Mouse (Mus musculus) left cerebral cortex, postnatal 36 days (tissue): ENCODE data around the gene Spata13. TPM values are rescaled to one million over a fixed set of nuclear protein-coding genes. Genes with fewer than 3 reads are reported as not detected.

Experiments used
- DNase-seq, 2 experiments: peaks; one replicate each; pipeline ENCODE4 v3.0.0; 2021 to 2022; ENCODE audit warnings: low spot score in 2 of 2, mixed read lengths in 1 of 2
- intact Hi-C: fragments of 180-260 bp; cut with DNase I; formaldehyde crosslinking; loops from one replicate; pipeline ENCODE4 v1.15.1; 2025
- total RNA-seq, 2 experiments: library from RNA; stranded (reverse); gene quantifications; 2 replicates each; pipeline ENCODE4 v1.2.3; 2021

The Spata13 gene
- total RNA-seq, 2 experiments from 2014 or later = 10.4 to 20.6 TPM

DNA sequence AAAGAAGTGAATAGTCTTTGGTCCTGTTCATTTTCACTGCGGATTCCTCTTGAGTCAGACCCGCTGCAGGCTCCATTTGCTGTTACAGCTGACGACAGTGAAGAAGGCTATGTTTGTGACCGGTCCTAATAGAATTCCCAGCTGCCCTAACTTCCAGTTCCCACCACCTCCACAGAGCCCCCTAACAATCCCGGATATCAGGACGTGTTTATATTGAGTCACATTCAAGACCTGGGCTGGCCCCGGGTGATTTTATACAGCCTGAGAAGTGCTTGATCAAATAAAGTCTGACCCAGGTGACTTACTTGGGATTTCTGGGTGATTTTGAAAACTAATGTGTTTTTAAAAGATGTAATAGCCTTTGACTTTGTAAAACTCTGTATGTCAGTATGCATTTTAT lies 129.0 kb downstream of the Spata13 start:
- intact Hi-C loops = no loop called here
- no peak for DNase-seq

DNA sequence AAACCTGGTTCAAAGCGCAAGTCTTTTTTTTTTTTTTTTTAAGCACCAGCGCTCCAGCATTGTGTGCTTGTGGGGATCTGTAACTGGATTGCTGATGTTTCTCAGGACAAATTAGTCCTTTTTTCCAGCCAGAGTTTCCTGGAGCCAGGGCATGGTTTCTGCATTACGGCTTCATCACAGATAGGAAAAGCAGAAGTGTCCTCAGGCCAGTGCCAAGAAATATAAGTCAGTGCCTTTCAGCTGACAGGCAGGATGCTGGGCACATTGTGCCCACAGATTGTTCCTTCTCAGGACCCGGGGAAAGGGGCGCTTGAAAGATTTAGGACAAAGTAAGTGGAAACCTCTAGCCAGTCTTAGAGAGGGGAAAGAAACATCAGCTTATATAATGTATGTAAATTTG lies 129.9 kb downstream of the Spata13 start:
- DNase-seq = no peak
- intact Hi-C loops = no loop called here

DNA sequence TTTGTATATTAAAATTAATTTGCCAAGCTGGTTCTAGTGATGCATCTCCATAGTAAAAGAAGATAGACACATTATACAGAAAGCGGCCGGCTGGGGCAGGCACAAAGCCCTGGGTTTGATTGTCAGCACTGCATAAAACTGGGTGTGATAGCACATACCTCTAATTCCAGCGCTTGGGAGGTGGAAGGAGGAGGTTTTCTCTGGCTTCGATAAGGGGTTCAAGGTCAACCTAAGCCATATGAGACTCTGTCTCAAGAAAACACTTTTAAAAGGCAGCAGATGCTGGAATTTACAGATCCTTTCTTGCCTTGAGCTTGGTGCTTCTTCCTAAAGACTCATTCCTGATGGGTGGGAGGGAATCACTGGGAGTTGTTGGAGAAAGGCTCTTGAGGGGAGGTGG lies 130.7 kb downstream of the Spata13 start:
- no peak for DNase-seq
- intact Hi-C loops = no loop called here

DNA sequence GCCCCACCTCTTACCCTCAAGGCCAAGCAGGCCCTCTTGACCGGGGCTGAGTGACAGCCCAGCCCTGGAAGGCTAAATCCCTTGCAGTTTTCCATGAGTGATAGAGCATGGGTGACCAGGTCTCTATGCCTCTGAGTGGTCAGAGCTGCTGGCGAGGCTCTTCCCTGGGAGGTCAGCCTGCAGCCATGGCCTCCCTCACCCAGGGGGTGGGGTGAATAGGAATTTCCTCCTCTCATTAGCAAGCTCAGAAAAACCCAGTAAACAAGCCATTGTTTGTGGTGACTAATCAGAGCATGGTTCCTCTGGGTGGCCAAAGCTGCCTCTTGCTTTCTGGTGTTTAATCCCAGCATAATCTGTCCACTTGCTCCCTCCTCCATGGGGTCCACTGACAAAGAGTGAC lies 131.2 kb downstream of the Spata13 start:
- intact Hi-C loops = no loop called here
- DNase-seq = no peak

DNA sequence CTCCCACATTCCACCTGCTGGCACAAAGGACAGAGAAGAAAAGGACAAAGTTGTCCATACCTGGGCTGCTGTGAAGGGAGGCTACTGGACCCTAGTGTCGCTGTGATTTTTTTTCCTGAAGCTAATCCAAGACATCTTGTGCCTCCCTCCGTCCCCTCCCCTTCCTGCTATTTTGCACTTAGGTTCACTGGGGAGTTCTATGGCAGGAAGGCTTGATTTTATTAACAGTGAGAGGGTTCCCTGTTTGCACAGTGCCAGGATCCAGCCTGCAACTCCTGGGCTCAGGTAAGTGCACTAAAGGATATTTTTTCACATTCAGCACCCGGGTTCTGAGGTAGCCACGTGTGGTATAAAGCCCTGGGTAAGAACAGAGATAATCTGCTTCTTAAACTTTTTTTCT lies 134.1 kb downstream of the Spata13 start, which contains the start of gene C1qtnf9:
Gene C1qtnf9, plus strand, starts transcription at position 251 of the 400 bp plus-strand sequence.
- intact Hi-C loops = no loop called here
- DNase-seq = no peak

DNA sequence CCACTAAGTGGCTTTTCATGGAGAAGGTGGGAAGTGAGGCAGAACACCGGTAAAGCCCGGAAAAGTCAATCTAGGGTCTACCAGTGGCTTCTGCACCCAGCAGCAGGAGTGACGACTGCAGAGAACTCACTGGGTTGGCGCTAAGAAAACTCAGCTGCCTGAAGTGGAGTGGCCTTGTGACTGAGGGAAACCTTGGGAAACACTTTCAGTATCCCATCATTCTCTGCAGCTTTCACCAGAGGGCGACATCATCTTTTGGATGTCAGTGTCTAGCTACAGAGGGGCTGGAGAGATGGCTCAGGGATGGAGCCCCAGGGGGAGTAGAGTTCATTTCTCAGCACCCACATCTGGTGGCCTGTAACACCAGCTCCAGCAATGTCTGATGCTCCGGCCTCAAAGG lies 135.5 kb downstream of the Spata13 start:
- intact Hi-C loops = no loop called here
- no peak for DNase-seq

DNA sequence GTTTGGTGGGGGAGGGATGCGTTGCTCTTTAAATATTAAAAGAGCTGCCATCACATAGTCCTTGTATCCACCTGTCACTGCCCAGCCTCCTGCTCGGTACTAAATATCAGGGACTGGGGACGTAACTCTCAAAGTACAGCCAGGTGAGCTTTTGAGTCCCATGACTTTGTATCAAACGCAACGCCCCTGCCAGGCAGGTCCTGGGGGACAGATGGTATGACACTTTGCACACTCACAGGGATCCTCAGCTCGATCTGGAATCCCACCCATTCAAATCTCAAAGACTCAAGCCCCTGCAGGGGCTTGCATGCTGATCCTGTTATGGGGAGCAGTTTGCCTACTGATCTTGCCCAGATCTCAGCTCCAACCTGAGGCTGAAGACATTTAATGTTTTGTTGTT lies 136.8 kb downstream of the Spata13 start:
- intact Hi-C loops = loop anchor here (5.0 kb wide), 2 partner anchors 58 to 258 kb away; no protein-coding TSS in a partner anchor
- no peak for DNase-seq

DNA sequence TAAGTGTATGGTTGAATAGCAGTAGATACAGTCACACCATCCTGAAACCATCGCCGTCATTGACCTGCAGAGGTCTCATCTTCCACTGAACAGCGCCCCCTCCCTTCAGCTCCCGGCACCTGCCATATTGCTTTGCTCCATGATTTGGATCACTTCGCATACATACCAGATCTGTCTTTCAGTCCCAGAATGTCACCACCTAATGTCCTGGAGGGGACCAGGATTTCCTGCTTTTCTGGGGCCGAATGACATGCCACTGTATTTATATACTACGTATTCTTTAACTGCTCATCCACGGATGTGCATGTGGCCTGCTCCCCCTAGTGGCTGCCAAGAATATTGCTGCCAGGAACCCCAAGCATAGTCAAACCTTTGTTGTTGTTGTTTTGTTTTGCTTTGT lies 137.3 kb downstream of the Spata13 start:
- intact Hi-C loops = loop anchor here (5.0 kb wide), 2 partner anchors 59 to 259 kb away; no protein-coding TSS in a partner anchor

DNA sequence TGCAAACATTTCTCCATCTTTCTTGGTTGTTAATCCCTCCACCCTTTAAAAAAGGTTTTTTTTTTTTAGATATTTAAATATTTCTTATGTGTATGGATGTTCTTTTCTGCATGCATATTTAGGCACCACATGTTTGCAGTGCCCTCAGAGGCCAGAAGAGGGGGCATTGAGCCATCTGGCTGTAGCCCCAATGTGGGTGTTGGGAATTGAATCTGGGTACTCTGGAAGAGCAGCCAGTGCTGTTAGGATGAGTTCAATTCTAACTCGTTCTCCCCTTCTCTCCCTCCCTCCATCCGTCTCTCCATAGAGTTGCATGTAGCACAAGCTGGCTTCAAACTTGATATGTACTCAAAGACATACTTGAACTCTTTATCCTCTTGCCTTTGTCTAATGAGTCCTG lies 139.7 kb downstream of the Spata13 start:
- DNase-seq = no peak
- intact Hi-C loops = loop anchor here (5.0 kb wide), 2 partner anchors 61 to 261 kb away; no protein-coding TSS in a partner anchor

More for the DNA sequence above, 137.3 kb downstream of the Spata13 start:
- peak; percentile 55 to 64 for DNase-seq

DNA sequence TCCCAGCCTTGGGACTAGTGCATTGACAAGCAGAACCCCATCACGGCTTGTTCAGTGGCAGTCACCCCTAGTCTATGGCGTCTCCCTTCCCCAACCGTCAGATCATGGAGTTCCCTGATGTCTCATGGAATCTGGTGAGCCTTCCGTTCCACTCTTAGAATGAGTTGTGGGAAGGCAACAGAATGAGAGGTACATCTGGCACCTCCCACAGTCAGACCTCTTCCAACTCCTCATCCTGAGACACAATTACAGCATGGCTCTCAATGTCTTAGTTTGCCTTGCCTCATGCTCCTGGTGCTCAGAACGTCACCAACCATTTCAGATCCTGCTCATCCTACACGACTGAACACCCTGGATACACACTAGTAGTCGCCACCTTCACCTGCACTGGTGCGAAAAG lies 142.7 kb downstream of the Spata13 start:
- intact Hi-C loops = no loop called here
- DNase-seq = no peak

DNA sequence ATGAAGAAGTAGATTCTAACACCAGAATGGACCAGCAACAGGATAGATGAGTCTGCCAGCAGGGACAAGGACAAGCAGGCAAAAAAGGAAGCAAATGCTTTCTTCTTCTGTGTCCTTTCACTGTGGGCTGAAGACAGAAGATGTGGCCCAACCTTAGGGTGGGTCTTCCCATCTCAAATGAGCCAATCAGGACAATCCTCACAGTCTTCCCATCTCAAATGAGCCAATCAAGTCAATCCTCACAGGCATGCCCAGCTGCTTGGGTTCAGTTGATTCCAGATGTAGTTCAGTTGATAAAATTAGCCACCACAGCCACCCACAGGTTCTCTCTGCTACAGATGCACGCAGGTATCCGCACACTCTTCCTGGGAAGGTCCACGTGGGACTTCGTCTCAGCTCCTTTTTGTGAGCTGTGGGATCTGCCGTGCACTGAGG lies 143.7 kb downstream of the Spata13 start:
- no peak for DNase-seq
- intact Hi-C loops = no loop called here

DNA sequence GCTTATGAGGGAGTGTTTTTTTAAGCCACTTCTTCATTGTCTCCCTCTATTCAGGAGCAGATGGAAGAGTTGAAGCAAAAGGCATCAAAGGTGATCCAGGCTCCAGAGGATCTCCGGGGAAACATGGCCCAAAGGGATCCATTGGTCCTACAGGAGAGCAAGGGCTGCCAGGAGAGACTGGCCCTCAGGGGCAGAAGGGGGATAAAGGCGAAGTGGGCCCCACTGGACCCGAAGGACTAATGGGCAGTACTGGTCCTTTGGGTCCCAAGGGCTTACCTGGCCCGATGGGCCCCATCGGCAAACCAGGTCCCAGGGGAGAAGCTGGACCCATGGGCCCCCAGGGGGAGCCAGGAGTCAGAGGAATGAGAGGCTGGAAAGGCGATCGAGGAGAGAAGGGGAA lies 145.4 kb downstream of the Spata13 start:
- no peak for DNase-seq
- intact Hi-C loops = no loop called here

DNA sequence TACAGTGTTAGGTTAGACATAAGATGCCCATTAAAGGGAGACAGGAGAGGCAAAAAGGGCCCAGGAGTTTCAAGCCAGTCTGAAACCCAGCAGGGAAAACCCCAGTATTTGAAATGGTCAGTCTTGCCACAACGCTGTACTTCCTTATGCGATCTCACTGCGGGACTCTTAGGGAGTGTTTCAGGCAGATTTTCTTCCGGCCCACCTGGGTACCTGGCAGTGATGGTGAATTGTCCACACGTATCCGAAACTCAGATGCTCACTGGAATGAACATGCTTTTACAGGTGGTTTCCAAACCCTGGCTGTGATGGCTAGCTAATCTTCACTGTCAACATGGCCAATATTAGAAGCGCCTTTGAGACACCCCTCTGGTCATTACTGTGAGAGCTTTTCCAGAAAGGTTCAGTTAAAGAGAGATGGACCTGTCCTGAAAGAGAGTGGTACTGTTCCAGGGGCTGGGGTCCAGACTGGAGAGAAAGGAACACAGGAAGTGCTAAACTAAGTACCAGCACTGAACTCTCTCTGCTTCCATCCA lies 148.4 kb downstream of the Spata13 start:
- no peak for DNase-seq
- intact Hi-C loops = no loop called here

DNA sequence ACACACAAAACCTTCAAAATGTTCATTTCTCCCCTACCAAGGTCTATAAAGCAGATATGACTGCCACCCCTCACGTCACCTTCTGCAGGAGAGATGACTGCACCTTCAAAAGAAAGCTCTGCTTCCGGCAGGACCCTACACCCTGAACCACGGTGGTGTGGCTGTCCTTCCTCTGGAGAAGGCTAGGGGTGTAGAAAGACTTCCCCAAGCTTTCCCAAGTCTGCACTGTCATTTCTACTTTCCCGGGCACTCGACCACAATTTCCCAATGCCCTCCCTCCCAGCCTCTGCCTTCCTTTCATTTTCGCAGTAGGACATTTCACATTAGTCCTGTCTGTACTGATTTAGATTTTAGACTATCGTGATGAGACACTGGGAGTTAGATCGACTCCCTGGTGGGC lies 149.4 kb downstream of the Spata13 start:
- DNase-seq = no peak
- intact Hi-C loops = no loop called here

DNA sequence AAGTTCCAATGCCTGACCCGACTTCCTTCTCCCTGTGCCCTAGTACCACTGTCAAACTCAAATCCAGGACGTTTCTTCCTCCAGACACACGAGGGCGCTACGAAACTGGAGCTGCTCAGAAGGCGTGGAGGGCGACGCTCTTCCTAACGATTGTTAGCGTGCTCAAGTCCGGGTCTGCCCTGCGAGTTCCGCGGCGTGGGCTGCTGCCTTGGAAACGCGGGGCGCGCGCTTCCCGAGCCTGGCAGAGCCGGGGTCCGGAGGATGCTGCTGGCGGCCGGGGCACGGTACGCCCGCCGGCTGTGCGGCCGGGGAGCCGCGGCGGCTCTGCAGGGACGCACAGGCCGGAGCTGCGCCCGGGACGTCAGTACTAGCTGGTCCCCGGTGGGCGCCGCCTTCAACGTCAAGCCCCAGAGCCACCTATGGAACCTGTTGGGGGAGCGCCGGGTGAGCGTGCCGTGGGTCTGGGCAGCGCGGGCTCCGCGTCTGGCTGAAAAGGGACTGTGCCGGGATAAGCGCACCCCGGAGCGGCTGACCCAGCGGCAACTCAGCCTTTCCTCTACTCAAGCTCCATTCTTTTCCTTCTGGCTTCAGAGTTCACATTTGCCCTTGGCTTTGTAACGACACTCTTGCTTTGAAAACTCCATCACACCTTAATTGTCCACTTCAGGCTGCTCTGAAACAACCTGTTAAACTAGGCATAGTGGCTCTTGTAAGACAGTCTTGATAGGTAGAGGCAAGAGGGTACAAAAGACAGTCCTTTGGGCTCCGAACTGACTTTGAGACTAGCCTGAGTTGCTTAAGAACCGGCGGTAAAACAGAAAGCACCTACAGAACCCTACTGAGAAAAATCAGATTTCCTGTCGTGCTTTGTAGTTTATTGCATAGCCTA lies 150.9 kb downstream of the Spata13 start, which contains the start of gene Mipep:
Gene Mipep, plus strand, starts transcription at position 147 of the 889 bp plus-strand sequence.
- intact Hi-C loops = no loop called here
- peak; percentile 87 to 88 for DNase-seq

DNA sequence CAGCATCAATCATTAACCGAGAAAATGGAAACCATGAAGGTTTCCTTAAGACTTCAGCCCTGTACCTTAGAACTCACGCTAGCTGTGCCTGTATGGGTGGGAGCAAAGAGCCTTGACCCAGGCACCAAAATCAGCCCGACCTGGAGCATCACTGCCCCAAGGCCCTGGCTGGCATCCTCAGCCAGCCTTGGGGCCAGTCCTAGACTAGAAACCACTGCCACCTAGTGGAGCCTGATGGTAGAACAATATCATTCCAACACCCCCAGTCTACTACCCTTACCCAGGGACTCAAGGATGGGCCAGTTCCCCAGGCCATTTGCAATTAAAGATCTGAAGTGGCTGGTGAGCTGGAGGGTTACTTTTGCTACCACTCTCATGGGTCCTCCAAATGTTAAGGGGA lies 156.3 kb downstream of the Spata13 start:
- DNase-seq = peak in 1 of 2 experiments; percentile 45
- intact Hi-C loops = no loop called here

DNA sequence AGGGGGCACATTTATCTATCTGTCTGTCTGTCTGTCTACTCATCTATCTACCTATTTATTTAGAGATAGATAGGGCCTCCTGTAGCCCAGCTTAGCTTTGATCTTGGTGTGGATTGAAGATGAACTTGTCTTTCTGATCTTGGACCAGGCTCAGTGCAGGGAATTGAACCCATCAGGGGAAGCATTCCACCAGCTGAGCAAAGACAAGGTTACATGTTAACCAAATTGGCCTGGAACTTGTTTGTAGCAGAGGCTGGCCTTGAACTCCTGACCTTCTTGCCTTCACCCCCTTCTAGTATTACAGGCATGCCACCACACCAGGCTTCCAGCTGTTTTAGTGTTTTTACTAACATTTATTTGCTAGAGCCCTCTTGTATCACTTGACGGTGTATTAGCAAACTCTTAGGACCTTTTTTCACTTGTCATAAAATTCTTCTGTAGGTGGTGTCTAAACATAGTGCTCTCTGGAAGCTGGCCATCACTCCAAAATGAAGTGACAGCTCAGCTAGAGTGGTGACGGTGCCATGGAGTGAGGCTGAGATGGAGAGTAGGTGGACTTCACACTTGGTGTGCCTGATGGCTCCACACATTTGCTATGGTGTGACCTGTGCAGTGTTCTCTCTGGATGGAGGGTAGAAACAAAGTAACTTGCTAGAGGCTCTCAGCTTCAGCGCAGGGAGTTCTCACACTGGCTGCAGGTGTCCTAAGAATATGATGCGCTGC lies 163.0 kb downstream of the Spata13 start:
- intact Hi-C loops = no loop called here
- DNase-seq = no peak

DNA sequence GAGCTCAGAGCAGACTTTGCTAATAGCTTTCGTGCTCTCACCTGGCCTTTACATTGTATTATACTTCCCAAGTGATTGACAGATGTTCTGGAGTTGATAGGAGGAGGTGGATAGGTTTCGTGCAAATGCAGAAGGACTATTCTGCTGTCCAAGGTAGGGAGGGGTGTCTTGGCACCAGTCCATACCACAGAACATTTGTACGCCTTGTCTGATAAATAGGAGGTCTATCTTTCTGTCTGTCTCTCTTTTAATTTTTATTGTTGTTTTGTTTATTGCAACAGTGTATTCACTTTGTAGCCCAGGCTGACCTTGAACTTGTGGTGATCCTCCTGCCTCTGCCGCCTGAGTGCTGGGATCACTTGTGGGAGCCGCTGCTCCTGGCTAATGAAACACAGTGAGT lies 163.8 kb downstream of the Spata13 start:
- no peak for DNase-seq
- intact Hi-C loops = no loop called here

DNA sequence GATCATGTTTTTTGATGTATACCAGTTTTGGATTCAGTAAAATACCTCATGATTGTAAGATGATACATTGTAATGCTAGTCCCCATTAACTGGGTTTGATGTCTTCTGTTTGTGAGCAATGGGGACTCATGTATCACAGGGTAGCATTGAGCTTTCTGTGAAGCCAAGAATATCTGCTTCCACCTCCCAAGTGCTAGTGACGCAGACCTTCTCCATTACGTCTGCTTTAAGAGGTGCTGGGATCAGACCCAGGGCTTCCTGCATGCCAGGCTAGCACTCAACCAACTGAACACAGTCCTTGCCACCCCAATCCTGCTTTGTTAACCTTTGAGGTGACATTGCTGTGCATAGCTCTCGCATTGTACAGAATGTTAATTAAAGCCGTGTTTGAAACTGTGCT lies 164.9 kb downstream of the Spata13 start:
- DNase-seq = no peak
- intact Hi-C loops = loop anchor here (1.0 to 2.0 kb wide), 2 partner anchors 314 to 496 kb away; no protein-coding TSS in a partner anchor
